Mouse (Mus musculus) limb, embryonic 13.5 days (tissue): ENCODE results near the gene Gm1043. TPM values are rescaled to one million over a fixed set of nuclear protein-coding genes. Genes with fewer than 3 reads are reported as not detected.
A peak's percentile ranks its signal among the peaks of the same experiment; 100 is the strongest.

Source experiments
- ATAC-seq: fragments of 200-750 bp; cut with Nextera tagmentation; 2 replicates; pipeline ENCODE4 v1.8.0; 2017; ENCODE audit warnings: low read depth, moderate number of reproducible peaks, moderate TSS enrichment; ENCODE audit not compliant: low FRiP score
- H3K27ac ChIP-seq: fragments of 300-500 bp; sonication (generic); 2 replicates; pipeline ENCODE4 v1.5.1; 2015; ENCODE audit warnings: inconsistent platforms, mild to moderate bottlenecking, moderate library complexity
- H3K27me3 ChIP-seq: fragments of 300-500 bp; sonication (generic); 2 replicates; pipeline ENCODE4 v1.6.1; 2015; ENCODE audit warnings: mild to moderate bottlenecking, inconsistent platforms
- H3K36me3 ChIP-seq: fragments of 300-500 bp; sonication (generic); 2 replicates; pipeline ENCODE4 v1.6.1; 2015; ENCODE audit warnings: inconsistent platforms, mild to moderate bottlenecking, moderate library complexity
- H3K4me1 ChIP-seq: fragments of 300-500 bp; sonication (generic); 2 replicates; pipeline ENCODE4 v1.6.1; 2015; ENCODE audit warnings: inconsistent platforms
- H3K4me2 ChIP-seq: fragments of 300-500 bp; sonication (generic); replicated peaks from 2 replicates; pipeline ENCODE4 v1.6.1; 2015; ENCODE audit warnings: inconsistent platforms, mild to moderate bottlenecking, moderate library complexity
- H3K4me3 ChIP-seq: fragments of 300-500 bp; sonication (generic); 2 replicates; pipeline ENCODE4 v1.5.1; 2015; ENCODE audit warnings: moderate library complexity, mild to moderate bottlenecking, inconsistent platforms
- H3K9ac ChIP-seq: fragments of 300-500 bp; sonication (generic); 2 replicates; pipeline ENCODE4 v1.6.1; 2015; ENCODE audit warnings: mild to moderate bottlenecking, inconsistent platforms
- H3K9me3 ChIP-seq: fragments of 300-500 bp; sonication (generic); 2 replicates; pipeline ENCODE4 v1.6.1; 2016; ENCODE audit warnings: inconsistent platforms
- WGBS: fragments of 180-500 bp; shearing (Covaris S2); methylation state at CpG from one replicate; pipeline ENCODE4 v1.1.7; 2015; 5-methylcytosine and 5-hydroxymethylcytosine counted together
- polyA plus RNA-seq: library from polyadenylated mRNA; unstranded; fragments of >200 nt; fragmentation: Nextera tagmentation; extraction: Ambion mirVana; gene quantifications from 2 replicates; pipeline ENCODE4 v1.2.1, GENCODE M21; 2015

Gene Gm1043
- polyA plus RNA-seq, 1 experiment from 2014 or later: 0.06 TPM

- no peak overlapping the region for H3K9ac ChIP-seq
- H3K4me3 ChIP-seq: no peak overlapping the region
- ATAC-seq: no peak
- 66% methylated on average over 5 of the region's 5 CpGs for WGBS
- H3K4me2 ChIP-seq: no peak overlapping the region
- H3K27ac ChIP-seq: no peak overlapping the region
- H3K9me3 ChIP-seq: no peaks in the 10 kb centered on the region
- H3K36me3 ChIP-seq: no peaks in the 10 kb centered on the region
- H3K4me1 ChIP-seq: no peaks in the 10 kb centered on the region
- H3K27me3 ChIP-seq: no peaks in the 10 kb centered on the region
These were observed 65.5 kb downstream of the Gm1043 start for GRCm38 (mm10) chr5:37150650-37151049.

GRCm38 (mm10) chr5:37154472-37154871, 69.3 kb downstream of the Gm1043 start:
- H3K4me2 ChIP-seq: no peak overlapping the region
- no peak for ATAC-seq
- no peaks in the 10 kb centered on the region for H3K36me3 ChIP-seq
- no peaks in the 10 kb centered on the region for H3K4me1 ChIP-seq
- no peak overlapping the region for H3K4me3 ChIP-seq
- no peak overlapping the region for H3K9ac ChIP-seq
- H3K27ac ChIP-seq: no peak overlapping the region
- no peaks in the 10 kb centered on the region for H3K9me3 ChIP-seq
- peaks cover 17% of the 10 kb centered on the region for H3K27me3 ChIP-seq
- 76% methylated on average over 7 of the region's 7 CpGs for WGBS

GRCm38 (mm10) chr5:37158408-37158807, 73.2 kb downstream of the Gm1043 start:
- Histone ChIP-seq H3K27me3 (peaks cover 56% of the 10 kb centered on the region), H3K9me3 (no peaks in the 10 kb centered on the region), H3K36me3 (no peaks in the 10 kb centered on the region), H3K4me3 (no peak overlapping the region), H3K4me2 (no peak overlapping the region), H3K27ac (no peak overlapping the region), H3K9ac (no peak overlapping the region), H3K4me1 (peaks cover 7% of the 10 kb centered on the region; the same call in 1 of the 2 replicates)
- WGBS: 81% methylated on average over 7 of the region's 7 CpGs
- ATAC-seq: no peak

GRCm38 (mm10) chr5:37162871-37163781, 78.0 kb downstream of the Gm1043 start:
- Histone ChIP-seq H3K27ac (no peak overlapping the region), H3K4me2 (peak overlapping the region; percentile 63), H3K4me3 (peak overlapping the region; percentile 37), H3K36me3 (no peaks in the 10 kb centered on the region), H3K27me3 (peaks cover 83% of the 10 kb centered on the region), H3K4me1 (peaks cover 9% of the 10 kb centered on the region; the same call in 1 of the 2 replicates), H3K9me3 (no peaks in the 10 kb centered on the region), H3K9ac (peak overlapping the region; percentile 43)
- 6% methylated on average over 75 of the region's 75 CpGs for WGBS
- ATAC-seq: 0 out of 2 replicates have a peak, but pooled peaks have one; percentile 24

GRCm38 (mm10) chr5:37176466-37176865, 91.3 kb downstream of the Gm1043 start:
- Histone ChIP-seq H3K4me2 (no peak overlapping the region), H3K27me3 (peaks cover 20% of the 10 kb centered on the region), H3K36me3 (no peaks in the 10 kb centered on the region), H3K9me3 (no peaks in the 10 kb centered on the region), H3K4me3 (no peak overlapping the region), H3K4me1 (no peaks in the 10 kb centered on the region), H3K27ac (no peak overlapping the region), H3K9ac (no peak overlapping the region)
- 0 out of 2 replicates have a peak, but pooled peaks have one; percentile 36 for ATAC-seq
- 56% methylated on average over 4 of the region's 4 CpGs for WGBS

- H3K27me3 ChIP-seq: peaks cover 20% of the 10 kb centered on the region
- H3K9me3 ChIP-seq: no peaks in the 10 kb centered on the region
- H3K36me3 ChIP-seq: no peaks in the 10 kb centered on the region
- H3K9ac ChIP-seq: no peak overlapping the region
- H3K27ac ChIP-seq: no peak overlapping the region
- no peak for ATAC-seq
- WGBS: 75% methylated on average over 7 of the region's 7 CpGs
- no peaks in the 10 kb centered on the region for H3K4me1 ChIP-seq
- no peak overlapping the region for H3K4me3 ChIP-seq
- H3K4me2 ChIP-seq: no peak overlapping the region
These were observed 91.9 kb downstream of the Gm1043 start for GRCm38 (mm10) chr5:37177061-37177460.

- Histone ChIP-seq H3K9me3 (no peaks in the 10 kb centered on the region), H3K4me2 (no peak overlapping the region), H3K9ac (no peak overlapping the region), H3K27ac (no peak overlapping the region), H3K27me3 (peaks cover 17% of the 10 kb centered on the region), H3K36me3 (no peaks in the 10 kb centered on the region), H3K4me3 (no peak overlapping the region), H3K4me1 (no peaks in the 10 kb centered on the region)
- ATAC-seq: no peak
- 61% methylated on average over 4 of the region's 4 CpGs for WGBS
These were observed 93.6 kb downstream of the Gm1043 start for GRCm38 (mm10) chr5:37178811-37179210.

- no peak for ATAC-seq
- H3K4me3 ChIP-seq: no peak overlapping the region
- H3K4me2 ChIP-seq: no peak overlapping the region
- peaks cover 8% of the 10 kb centered on the region; the same call in 1 of the 2 replicates for H3K27me3 ChIP-seq
- no peak overlapping the region for H3K27ac ChIP-seq
- no peaks in the 10 kb centered on the region for H3K9me3 ChIP-seq
- H3K4me1 ChIP-seq: no peaks in the 10 kb centered on the region
- H3K9ac ChIP-seq: no peak overlapping the region
- WGBS: 92% methylated on average over 9 of the region's 9 CpGs
- H3K36me3 ChIP-seq: no peaks in the 10 kb centered on the region
These were observed 94.7 kb downstream of the Gm1043 start for GRCm38 (mm10) chr5:37179872-37180271.

- H3K9ac ChIP-seq: no peak overlapping the region
- 0 out of 2 replicates have a peak, but pooled peaks cover 3% of the 10 kb centered on the region for H3K27me3 ChIP-seq
- H3K4me2 ChIP-seq: no peak overlapping the region
- no peak overlapping the region for H3K27ac ChIP-seq
- no peaks in the 10 kb centered on the region for H3K9me3 ChIP-seq
- 69% methylated on average over 1 of the region's 1 CpGs for WGBS
- no peaks in the 10 kb centered on the region for H3K4me1 ChIP-seq
- H3K4me3 ChIP-seq: no peak overlapping the region
- ATAC-seq: no peak
- no peaks in the 10 kb centered on the region for H3K36me3 ChIP-seq
These were observed 95.5 kb downstream of the Gm1043 start for GRCm38 (mm10) chr5:37180624-37181023.

GRCm38 (mm10) chr5:37184605-37185004, 99.4 kb downstream of the Gm1043 start:
- Histone ChIP-seq H3K4me1 (no peaks in the 10 kb centered on the region), H3K36me3 (no peaks in the 10 kb centered on the region), H3K27ac (no peak overlapping the region), H3K4me3 (no peak overlapping the region), H3K27me3 (no peaks in the 10 kb centered on the region), H3K9ac (no peak overlapping the region), H3K9me3 (no peaks in the 10 kb centered on the region), H3K4me2 (no peak overlapping the region)
- no peak for ATAC-seq
- WGBS: 44% methylated on average over 7 of the region's 7 CpGs

- 76% methylated on average over 5 of the region's 5 CpGs for WGBS
- Histone ChIP-seq H3K9me3 (no peaks in the 10 kb centered on the region), H3K27ac (no peak overlapping the region), H3K27me3 (peaks cover 7% of the 10 kb centered on the region), H3K4me3 (no peak overlapping the region), H3K4me2 (no peak overlapping the region), H3K4me1 (no peaks in the 10 kb centered on the region), H3K36me3 (no peaks in the 10 kb centered on the region), H3K9ac (no peak overlapping the region)
- ATAC-seq: no peak
These were observed 105.2 kb downstream of the Gm1043 start for GRCm38 (mm10) chr5:37190378-37190777.

- no peak for ATAC-seq
- no peak overlapping the region for H3K4me3 ChIP-seq
- no peak overlapping the region for H3K4me2 ChIP-seq
- H3K9me3 ChIP-seq: no peaks in the 10 kb centered on the region
- H3K36me3 ChIP-seq: no peaks in the 10 kb centered on the region
- 82% methylated on average over 8 of the region's 8 CpGs for WGBS
- H3K9ac ChIP-seq: no peak overlapping the region
- H3K4me1 ChIP-seq: peaks cover 35% of the 10 kb centered on the region
- peaks cover 24% of the 10 kb centered on the region for H3K27me3 ChIP-seq
- no peak overlapping the region for H3K27ac ChIP-seq
These were observed 111.0 kb downstream of the Gm1043 start for GRCm38 (mm10) chr5:37196196-37196595.
